Mouse (Mus musculus): Measurements from ENCODE around the gene Lamp1. TPM values are rescaled to one million over a fixed set of nuclear protein-coding genes. Genes with fewer than 3 reads are reported as not detected.

Lamp1 gene
- total RNA-seq, 2 experiments from 2014 or later, result 374 to 387 TPM

DNA sequence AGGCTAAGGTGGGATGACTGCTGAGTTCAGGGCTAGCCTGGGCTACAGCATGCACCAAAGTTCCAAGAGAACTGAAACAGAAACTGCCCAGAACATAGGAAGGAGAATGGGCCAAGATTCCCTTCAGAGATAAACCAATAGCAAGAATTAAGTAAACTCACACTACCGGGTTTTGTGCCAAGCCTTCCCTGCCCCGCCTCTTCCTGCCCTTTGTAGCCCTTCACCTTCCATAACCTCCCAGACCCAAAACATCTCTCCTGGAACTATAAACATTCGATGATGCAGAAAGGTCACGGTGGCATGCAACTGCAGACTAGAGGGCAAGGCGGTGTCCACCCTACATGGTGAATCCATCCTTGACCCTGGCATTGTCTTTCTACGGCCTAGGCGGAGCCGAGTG is 31.3 kb downstream of the Lamp1 start:
- DNase-seq (ENCODE audit: low spot score), result no peak
- intact Hi-C loops (cut with DNase I), result no loop called here

DNA sequence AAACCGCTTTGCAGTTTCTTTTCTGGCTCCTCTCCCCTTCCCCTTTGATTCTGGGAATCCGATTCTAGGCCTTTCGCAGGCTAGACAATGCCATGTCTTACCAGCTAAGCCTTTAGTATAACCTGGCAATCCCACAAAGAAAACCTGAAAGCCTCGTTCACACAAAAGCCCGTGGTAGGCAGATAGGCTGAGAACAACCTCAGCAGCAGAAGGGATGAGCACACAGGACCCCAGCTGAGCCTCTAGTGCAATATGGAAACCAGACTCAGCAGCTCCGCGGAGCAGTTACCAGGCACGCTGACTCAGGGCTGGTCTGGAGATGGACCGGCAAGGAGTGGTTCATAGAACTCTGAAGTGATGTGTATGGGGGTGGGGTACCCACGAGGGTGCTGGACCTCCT is 35.9 kb downstream of the Lamp1 start:
- no peak for DNase-seq (ENCODE audit: low spot score)

DNA sequence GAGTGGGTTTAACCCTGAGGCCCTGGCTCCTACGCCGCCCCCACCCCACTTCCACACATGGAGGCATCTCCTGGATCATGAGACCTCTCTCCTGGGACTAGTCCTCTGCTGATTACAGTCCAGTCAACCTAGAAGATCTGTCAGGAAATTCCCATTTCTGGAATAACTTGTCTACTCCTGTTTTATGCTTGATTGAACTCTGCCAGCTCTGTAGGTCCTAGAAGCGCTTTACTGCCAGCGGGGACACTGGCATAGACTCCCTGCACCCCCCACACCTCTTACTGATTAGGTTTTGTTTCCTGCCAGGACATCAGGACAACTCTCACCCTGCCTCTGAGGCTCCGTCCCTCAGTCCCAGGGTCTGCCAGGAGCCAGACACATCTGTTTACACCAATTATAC is 38.5 kb downstream of the Lamp1 start:
- intact Hi-C loops (cut with DNase I), result no loop called here
- DNase-seq (ENCODE audit: low spot score), result no peak

More for the DNA sequence above, 35.9 kb downstream of the Lamp1 start:
- intact Hi-C loops (cut with DNase I), result no loop called here

DNA sequence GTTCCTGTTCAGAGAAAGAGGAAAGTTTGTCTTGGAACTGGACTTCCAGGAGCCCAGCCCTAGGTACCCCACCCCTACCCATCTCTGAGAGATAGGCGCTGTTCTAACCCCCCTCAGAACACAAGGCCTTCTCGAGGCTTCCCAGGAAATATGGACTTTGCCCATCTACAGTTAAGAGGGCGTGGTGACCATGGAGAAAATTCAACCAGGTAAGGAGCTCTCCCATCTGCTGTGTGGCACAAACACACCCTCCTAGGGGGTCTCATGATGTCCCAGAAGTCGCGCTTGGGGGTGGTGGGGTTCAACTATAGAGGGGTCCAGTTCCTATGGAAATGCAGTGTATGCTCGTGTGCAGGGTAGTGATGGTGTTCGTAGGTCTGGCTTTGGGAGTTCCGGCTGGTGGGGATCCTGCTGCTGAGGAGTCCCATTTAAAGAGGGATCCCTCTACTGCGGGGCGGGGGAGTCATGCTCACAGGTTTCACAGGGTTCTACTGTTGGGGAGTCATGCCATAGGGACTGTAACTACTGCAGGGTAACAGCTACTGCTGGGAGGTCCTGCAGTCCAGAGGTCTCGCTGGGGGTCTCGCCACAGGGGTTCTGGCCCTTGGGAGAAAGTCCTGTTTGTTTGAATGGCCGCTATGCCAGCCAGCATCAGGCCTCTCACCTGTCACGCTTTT is 40.6 kb downstream of the Lamp1 start:
- intact Hi-C loops (cut with DNase I), result no loop called here
- DNase-seq (ENCODE audit: low spot score), result no peak

DNA sequence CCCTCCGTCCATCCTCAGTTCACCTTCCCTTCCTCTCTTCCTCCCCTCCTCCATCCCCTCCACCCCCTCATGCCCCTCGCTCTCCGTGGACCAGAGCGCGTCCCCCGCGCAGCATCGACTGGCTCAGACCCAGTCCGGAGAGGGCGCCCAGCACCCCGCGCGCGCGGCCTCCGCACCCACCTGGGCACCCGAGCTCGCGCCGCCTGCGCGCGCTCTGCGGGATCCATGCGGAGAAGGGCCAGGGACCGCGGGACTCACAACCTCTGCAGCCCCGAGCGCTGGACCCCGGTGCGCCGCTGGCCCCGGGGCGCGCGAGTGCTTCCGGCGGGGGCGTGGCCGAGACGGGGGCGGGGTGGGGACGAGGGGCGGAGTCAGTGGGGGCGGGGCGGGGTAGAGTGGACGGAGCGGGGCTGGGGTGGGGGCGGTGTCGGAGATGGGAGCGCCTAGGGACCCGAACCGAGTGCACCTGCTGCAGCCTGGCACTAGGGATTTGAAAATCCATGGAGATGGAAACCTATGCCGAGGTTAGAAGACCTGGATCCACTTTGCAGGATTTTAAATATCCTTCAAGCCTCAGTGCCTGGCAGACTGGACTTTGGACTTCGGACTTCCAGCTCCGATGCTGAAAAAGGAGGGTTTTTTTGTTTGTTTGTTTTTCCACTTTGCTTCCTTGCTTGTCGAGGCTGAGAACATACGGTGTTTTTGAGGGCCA is 41.5 kb downstream of the Lamp1 start, which contains the start of gene Grtp1:
Gene Grtp1 (minus strand): TSS at position 320 of the 712 bp plus-strand sequence.
- no peak for DNase-seq (ENCODE audit: low spot score)
- intact Hi-C loops (cut with DNase I), result no loop called here

DNA sequence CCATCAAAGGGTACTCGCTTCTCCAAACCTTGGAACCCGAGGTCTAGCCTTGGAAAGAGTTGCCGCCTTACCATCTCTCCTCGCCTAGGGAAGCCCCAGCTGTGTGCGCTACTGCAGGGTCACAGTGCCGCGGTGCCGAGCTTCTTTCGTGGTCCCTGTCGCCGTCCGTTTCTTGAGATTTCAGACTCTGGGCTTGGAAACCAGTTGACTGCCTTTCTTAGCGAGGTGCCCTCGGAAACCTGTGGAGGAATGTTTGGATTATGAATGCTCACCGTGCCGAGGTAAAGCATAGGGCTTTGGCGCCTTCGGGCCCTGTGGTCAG is 42.0 kb downstream of the Lamp1 start:
- intact Hi-C loops (cut with DNase I), result no loop called here
- no peak for DNase-seq (ENCODE audit: low spot score)

DNA sequence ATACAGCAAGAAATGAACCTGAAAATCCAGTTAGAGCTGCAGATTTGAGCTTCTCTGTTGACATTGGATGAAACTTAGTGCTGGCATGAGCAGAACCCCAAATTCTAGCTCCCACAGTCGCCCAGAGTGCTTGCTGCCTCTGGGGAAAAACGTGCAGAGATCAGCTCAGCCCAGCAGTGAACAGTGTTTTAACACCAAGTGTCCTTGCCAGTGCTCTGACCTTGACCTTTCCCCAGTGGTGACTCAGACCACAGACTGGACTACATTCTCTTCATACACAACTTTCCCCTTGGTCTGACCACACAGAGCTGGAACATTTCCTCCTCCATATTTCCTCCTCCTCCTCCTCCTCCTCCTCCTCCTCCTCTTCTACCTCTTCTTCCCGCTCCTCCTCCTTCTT is 43.1 kb downstream of the Lamp1 start:
- intact Hi-C loops (cut with DNase I), result no loop called here
- DNase-seq (ENCODE audit: low spot score), result no peak

DNA sequence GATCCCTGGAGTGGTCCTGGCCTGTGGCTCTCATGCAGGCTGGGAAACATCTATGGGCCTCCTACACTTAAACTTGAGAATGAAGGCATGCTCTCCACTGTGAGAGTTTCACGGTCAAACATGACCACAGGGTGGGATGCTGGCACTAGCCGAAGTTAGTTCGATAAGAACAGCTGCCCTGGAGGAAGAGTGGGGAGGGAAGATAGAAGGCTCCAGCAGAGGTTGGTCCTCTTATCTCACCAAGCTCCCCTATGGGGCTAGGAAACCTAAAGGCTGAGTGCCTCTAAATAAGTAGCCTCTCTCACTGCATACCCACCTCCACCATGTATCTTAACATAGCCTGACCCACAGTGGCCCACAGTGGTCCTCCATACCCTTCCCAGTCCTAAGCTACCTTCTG is 43.8 kb downstream of the Lamp1 start:
- intact Hi-C loops (cut with DNase I), result no loop called here
- no peak for DNase-seq (ENCODE audit: low spot score)

DNA sequence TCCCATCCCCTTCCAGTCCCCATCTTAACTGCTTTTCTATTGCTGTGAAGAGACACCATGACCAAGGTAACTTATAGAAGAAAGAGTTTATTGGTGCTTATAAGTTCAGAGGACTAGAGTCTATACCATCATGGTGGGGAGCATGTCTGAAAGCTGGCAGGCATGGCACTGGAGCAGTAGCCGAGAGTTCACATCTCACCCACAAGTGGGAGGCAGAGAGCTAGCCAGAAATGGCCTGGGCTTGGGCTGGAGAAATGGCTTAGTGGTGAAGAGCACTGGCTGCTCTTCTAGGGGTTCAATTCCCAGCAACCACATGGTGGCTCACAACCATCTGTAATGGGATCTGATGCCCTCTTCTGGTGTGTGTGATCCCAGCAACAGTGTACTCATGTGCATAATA is 44.5 kb downstream of the Lamp1 start:
- intact Hi-C loops (cut with DNase I), result no loop called here
- no peak for DNase-seq (ENCODE audit: low spot score)

DNA sequence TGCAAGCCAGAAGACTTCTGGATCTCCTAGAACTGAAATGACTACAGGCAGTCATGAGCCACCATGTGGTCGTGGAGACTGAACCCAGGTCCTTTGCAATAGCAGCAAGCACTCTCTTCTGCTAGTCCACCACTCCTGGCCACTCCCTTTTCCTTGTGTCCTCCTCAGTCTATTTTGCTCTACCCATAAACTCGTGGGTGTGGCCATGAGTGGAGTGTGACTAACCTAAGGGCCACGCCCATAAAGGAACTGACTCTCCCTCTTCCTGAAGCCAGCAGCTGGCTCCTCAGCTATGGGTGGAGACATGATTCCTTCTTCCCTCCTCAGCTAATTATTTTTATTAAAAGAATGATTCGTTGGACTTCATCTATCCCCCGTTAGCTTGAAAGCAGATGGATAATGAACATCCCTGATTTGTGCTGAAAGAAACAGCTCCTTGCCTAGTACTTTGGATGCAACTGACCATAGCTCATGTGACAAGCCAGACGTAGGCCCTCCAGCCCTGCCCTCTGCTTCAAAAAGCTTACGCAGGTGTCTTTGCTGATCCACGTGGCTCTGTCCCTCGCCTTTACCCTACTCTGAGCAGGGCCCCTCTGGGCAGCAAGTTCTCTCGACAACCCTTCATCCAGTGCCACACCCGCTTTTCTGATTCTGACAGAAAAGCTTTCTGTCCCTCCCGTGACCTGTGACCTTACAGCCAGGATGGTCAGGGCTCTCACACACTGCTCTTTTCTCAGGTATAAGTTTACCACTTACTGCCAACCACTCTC is 45.6 kb downstream of the Lamp1 start:
- intact Hi-C loops (cut with DNase I), result loop anchor here (5.0 kb wide), 1 partner anchor 72 kb away; no protein-coding TSS in a partner anchor
- DNase-seq (ENCODE audit: low spot score), result no peak

DNA sequence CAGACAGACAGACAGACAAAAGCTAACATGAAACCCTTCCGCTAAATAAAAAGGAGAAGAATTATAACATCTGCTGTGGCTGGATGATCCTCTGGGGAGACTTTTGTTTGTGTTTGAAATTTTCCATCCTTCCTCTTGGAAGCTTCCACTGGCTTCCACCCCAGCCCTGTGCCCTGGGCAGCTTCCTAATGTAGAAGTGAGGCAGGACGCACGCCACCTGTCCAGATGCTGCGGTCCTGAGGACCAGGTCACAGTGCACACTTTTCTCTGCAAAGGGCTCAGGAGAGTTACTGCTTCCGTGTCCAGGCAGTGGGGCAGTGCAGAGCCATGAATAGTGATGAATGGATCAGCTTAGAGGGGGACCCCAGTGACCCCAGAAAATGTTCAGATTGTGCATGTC is 46.4 kb downstream of the Lamp1 start:
- DNase-seq (ENCODE audit: low spot score), result no peak
- intact Hi-C loops (cut with DNase I), result loop anchor here (5.0 kb wide), 1 partner anchor 73 kb away; no protein-coding TSS in a partner anchor

DNA sequence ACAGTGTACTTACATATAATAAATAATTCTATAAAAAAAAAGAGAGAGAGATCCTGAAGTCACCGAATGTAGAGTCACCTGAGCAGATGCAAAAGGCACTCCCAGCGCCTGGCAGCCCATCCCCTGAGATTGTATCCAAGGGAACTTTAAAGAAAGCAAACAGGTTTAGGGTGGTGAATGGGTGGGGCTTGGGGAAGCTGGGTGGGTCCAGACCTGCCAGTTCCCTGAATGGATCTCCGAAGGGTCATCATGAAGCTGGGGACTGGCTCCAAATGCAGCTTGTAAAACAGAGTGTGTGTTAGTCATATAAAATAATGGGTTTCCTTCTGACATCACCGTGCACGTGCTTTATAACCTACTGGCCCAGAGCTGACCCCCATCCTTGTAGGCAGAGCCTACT is 47.3 kb downstream of the Lamp1 start:
- intact Hi-C loops (cut with DNase I), result loop anchor here (5.0 kb wide), 1 partner anchor 74 kb away; no protein-coding TSS in a partner anchor
- DNase-seq (ENCODE audit: low spot score), result no peak

DNA sequence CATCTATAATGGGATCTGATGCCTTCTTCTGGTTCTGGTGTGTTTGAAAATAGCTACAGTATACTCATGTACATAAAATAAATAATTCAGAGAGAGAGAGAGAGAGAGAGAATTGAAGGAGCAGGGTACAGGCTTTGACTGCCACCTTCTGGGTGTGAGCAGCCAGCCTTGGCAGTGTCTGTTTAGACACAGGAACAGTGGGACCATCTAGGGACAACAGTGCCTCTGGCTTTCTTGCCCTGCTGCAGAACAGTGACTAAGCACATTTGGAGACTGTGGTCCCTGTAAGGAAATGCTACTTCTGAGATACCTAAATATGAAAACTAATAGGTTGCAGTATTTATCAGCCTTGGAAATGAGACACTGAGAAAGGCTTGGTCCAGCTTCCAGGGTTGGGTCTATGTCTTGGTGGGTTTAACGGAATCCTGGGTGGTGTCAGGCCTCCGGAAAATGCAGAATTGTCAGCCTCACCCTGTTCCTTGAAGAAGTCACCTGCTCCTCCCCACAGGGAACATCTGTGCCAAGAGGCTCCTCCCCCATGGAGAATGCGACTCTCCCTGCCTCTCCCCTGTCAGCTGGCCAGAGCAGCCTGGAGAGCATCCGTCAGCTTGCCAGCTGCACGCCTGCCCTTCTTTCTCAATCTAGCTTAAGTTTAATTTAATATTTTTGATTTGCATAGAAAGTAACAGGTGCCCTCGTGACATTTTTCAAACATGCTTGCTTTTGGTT is 49.8 kb downstream of the Lamp1 start:
- intact Hi-C loops (cut with DNase I), result loop anchor here (5.0 kb wide), 1 partner anchor 76 kb away; no protein-coding TSS in a partner anchor
- no peak for DNase-seq (ENCODE audit: low spot score)

DNA sequence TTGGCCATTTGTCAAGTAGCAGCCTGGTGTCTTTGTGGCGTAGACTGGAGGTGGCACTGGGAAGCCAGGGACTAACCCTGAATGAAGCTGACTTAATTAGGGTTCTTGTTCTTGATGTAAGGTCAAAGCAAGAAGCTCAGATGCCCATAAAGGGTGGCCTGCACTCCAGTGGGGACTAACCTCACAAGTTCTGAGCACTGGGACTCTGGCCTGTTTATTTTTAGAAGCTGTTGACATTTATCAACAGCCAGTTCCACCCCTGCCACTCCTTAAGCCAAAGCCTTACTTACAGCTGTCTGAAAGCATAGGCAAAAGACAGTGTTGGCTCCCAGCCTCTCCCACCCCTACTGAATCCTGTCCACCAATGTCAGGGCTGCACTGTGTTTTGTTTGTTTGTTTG is 50.8 kb downstream of the Lamp1 start:
- intact Hi-C loops (cut with DNase I), result loop anchor here (5.0 to 10.0 kb wide), 4 partner anchors 43 to 315 kb away; partner anchors contain the start of gene Adprhl1
- no peak for DNase-seq (ENCODE audit: low spot score)

DNA sequence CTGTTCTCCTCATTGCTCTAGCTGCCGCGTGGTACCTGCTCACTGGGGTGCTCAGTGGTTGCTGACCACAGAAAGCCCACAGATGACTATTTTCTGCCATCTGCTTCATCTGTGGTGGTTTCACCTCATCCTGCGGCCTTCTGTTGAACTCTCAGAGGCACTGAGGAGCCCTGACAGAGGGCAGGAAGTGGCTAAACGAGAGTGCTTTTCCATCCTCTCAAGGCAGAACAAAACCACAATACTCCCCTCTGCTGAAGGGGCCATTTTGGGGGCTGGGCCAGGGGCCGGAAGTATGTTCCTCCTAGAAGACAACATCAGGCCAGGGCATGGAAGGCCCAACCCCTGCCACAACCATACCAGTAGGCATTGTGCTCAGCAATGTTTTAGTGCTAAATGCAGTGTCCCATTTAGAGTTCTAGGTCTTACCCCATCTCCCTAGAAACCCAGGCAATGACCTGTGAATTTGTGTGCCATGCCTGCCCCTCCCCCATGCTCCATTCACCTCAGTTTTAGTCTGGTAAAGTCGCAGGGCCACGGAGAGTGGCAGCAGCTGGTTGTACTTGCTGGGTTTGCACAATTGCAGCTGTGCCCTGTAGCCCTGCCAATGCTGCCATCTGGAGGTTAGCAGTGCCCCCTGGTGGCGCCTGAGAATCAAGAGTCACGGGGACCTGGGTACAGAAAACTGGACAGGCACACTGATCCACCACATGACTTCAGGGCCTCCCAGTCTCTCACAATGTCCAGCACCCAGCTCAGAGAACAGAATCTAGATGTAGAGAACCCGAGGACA is 54.7 kb downstream of the Lamp1 start:
- peak; percentile 66 for DNase-seq (ENCODE audit: low spot score)
- intact Hi-C loops (cut with DNase I), result loop anchor here (5.0 to 10.0 kb wide), 3 partner anchors 39 to 319 kb away; partner anchors contain the start of gene Adprhl1

DNA sequence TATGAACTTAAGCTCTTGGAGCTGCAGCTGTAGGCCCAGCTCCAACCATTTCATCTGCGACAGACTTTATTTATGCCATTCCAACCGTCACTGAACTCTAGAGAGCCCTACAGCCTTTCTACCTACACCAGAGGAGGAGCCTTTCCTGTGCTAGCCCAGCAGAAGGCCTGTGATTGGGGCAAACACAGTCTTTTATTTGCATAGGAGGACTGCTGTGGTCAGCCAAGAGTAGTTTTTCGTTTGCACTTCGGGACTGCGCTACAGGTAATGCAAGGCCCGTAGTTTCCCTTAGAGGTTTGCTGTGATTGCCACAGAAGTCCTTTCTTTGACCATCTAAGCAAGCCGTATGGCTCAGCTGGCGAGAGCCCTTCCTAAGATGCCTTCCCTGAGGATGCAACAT is 57.4 kb downstream of the Lamp1 start:
- no peak for DNase-seq (ENCODE audit: low spot score)
- intact Hi-C loops (cut with DNase I), result loop anchor here (10.0 kb wide), 1 partner anchor 322 kb away; no protein-coding TSS in a partner anchor

DNA sequence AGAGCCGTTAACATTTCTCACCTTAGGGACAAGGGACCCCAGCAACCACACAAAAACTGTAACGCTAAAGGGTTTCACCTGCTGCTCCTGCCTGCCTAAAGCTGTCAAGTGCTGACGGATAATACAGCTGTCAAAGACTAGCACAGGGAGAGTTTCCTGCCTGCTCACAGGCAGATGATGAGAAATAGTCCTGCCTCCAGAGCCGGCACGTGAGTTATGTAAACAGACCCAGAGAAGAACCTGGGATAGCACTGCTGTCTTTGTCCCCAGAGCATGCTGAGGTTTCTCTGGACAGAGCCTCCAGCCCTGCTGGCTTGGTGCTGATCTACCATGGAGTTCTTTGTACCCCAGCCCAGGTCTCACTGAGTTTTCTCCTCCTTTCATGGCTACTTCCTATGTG is 58.1 kb downstream of the Lamp1 start:
- intact Hi-C loops (cut with DNase I), result loop anchor here (10.0 kb wide), 1 partner anchor 322 kb away; no protein-coding TSS in a partner anchor
- DNase-seq (ENCODE audit: low spot score), result no peak

DNA sequence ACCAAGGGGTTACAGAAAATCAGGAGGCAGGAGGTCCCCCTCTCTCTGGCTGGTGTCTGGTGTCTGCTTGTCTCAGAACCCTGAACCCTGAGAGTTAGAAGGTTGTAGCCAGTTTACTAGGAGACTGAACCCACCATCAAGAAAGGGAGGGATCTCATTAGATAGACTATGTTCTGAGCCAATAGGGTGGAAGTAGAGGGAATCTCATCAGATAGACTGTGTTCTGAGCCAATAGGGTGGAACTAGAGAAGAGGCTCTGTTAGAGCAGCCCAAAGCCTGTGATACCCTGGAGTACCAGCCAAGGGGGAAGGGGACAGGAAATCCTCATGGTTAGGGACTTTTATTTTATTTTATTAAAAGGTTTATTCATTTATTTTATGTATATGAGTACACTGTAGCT is 59.0 kb downstream of the Lamp1 start:
- no peak for DNase-seq (ENCODE audit: low spot score)
- intact Hi-C loops (cut with DNase I), result loop anchor here (10.0 kb wide), 1 partner anchor 323 kb away; no protein-coding TSS in a partner anchor

DNA sequence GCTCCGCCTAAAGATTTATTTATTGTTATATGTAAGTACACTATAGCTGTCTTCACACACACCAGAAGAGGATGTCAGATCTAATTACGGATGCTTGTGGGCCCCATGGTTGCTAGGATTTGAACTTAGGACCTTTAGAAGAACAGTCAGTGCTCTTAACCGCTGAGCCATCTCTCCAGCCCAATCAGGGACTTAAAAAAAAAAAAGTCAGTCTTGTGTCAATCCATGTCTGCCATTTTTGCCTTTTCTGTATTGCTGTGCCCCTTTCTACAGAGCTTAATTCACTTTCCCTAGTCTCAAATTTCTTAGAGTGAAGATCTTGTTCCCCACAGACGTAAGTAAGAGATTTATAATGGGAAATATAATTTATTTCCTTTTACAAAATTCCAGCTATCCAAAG is 59.5 kb downstream of the Lamp1 start:
- intact Hi-C loops (cut with DNase I), result loop anchor here (10.0 kb wide), 1 partner anchor 324 kb away; no protein-coding TSS in a partner anchor
- DNase-seq (ENCODE audit: low spot score), result no peak
